Mouse (Mus musculus): ENCODE measurements at regions not wholly inside any gene's neighbourhood (a gene's known extent, or its start where the extent isn't known, plus 50 kb on each side); places are given as distances from the start of the nearest gene placed in this dataset.

DNA sequence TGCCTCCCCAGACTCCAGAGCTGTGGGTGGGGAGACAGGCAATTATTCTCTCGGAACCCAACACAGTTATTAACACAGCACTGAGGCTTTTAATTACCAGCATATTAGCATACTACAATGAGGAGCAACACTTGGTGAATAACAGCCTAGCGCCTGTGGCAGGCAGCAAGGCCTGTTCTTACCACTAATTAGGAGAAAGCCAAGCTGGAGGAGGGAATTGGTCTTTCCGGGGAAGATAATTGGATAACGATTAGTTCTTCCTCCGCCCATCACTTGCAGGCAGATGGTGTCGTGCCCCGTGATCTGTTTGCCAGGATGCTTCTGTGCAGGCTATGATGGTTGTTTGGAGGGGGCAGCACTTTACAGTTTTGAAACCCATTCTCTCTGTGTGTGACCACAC lies 62.2 kb upstream of the Kcng1 start:
- TF ChIP-seq MAFK (IDR thresholded peaks at IDR 0.05; ENCODE audit: insufficient read depth, low read depth, low read length) (no peak), CHD2 (IDR thresholded peaks at IDR 0.05; ENCODE audit: low read depth, low read length) (no peak), HCFC1 (IDR thresholded peaks at IDR 0.05; ENCODE audit: borderline replicate concordance, insufficient read depth, low read length) (no peak)

Measured in ES-E14 (cell line).